Mouse (Mus musculus) embryonic facial prominence, embryonic 15.5 days (tissue): ENCODE results near the gene Itpkb. TPM values are rescaled to one million over a fixed set of nuclear protein-coding genes. Genes with fewer than 3 reads are reported as not detected.

Experiments used
- ATAC-seq: fragments of 200-750 bp; cut with Nextera tagmentation; 2 replicates; pipeline ENCODE4 v1.8.0; 2017; ENCODE audit warnings: low read depth, moderate TSS enrichment; ENCODE audit not compliant: insufficient number of reproducible peaks, low FRiP score, low TSS enrichment
- H3K27ac ChIP-seq: fragments of 300-500 bp; sonication (generic); replicated peaks from 2 replicates; pipeline ENCODE4 v1.5.1; 2015; ENCODE audit warnings: mild to moderate bottlenecking, inconsistent platforms
- H3K27me3 ChIP-seq: fragments of 300-500 bp; sonication (generic); 2 replicates; pipeline ENCODE4 v1.6.1; 2015; ENCODE audit warnings: inconsistent platforms
- H3K36me3 ChIP-seq: fragments of 300-500 bp; sonication (generic); 2 replicates; pipeline ENCODE4 v1.6.1; 2015; ENCODE audit warnings: mild to moderate bottlenecking, inconsistent platforms
- H3K4me1 ChIP-seq: fragments of 300-500 bp; sonication (generic); 2 replicates; pipeline ENCODE4 v1.6.1; 2015; ENCODE audit warnings: inconsistent platforms
- H3K4me2 ChIP-seq: fragments of 300-500 bp; sonication (generic); replicated peaks from 2 replicates; pipeline ENCODE4 v1.6.1; 2015; ENCODE audit warnings: mild to moderate bottlenecking, inconsistent platforms
- H3K4me3 ChIP-seq: fragments of 300-500 bp; sonication (generic); replicated peaks from 2 replicates; pipeline ENCODE4 v1.5.1; 2015; ENCODE audit warnings: mild to moderate bottlenecking, inconsistent platforms
- H3K9ac ChIP-seq: fragments of 300-500 bp; sonication (generic); 2 replicates; pipeline ENCODE4 v1.6.1; 2015; ENCODE audit warnings: inconsistent platforms
- H3K9me3 ChIP-seq: fragments of 300-500 bp; sonication (generic); replicated peaks from 2 replicates; pipeline ENCODE4 v1.6.1; 2016; ENCODE audit warnings: inconsistent platforms
- WGBS: fragments of 180-500 bp; shearing (Covaris S2); methylation state at CpG from one replicate; pipeline ENCODE4 v1.1.7; 2015; 5-methylcytosine and 5-hydroxymethylcytosine counted together
- polyA plus RNA-seq: library from polyadenylated mRNA; unstranded; fragments of >200 nt; fragmentation: Nextera tagmentation; extraction: Ambion mirVana; gene quantifications from 2 replicates; pipeline ENCODE4 v1.2.1, GENCODE M21; 2015

Gene Itpkb
- polyA plus RNA-seq, 1 experiment from 2014 or later, result 13.5 TPM

GRCm38 (mm10) chr1:180363317-180363716, 33.0 kb downstream of the Itpkb start:
- no peak overlapping the region for H3K9ac ChIP-seq
- H3K4me3 ChIP-seq, result no peak overlapping the region
- no peak for ATAC-seq
- no peaks in the 10 kb centered on the region for H3K36me3 ChIP-seq
- H3K27ac ChIP-seq, result no peak overlapping the region
- WGBS, result 74% methylated on average over 3 of the region's 3 CpGs
- peaks cover 47% of the 10 kb centered on the region for H3K4me1 ChIP-seq
- no peak overlapping the region for H3K4me2 ChIP-seq
- H3K9me3 ChIP-seq, result no peaks in the 10 kb centered on the region
- no peaks in the 10 kb centered on the region for H3K27me3 ChIP-seq

GRCm38 (mm10) chr1:180364005-180364404, 33.7 kb downstream of the Itpkb start:
- Histone ChIP-seq H3K27ac (no peak overlapping the region), H3K9ac (no peak overlapping the region), H3K36me3 (no peaks in the 10 kb centered on the region), H3K27me3 (no peaks in the 10 kb centered on the region), H3K4me3 (no peak overlapping the region), H3K4me2 (no peak overlapping the region), H3K9me3 (no peaks in the 10 kb centered on the region), H3K4me1 (peaks cover 48% of the 10 kb centered on the region)
- no peak for ATAC-seq
- 80% methylated on average over 17 of the region's 17 CpGs for WGBS

GRCm38 (mm10) chr1:180364720-180365119, 34.4 kb downstream of the Itpkb start:
- H3K36me3 ChIP-seq, result no peaks in the 10 kb centered on the region
- 26% methylated on average over 2 of the region's 2 CpGs for WGBS
- ATAC-seq, result no peak
- no peak overlapping the region for H3K9ac ChIP-seq
- no peaks in the 10 kb centered on the region for H3K9me3 ChIP-seq
- peak overlapping the region; percentile 65 for H3K4me2 ChIP-seq
- H3K4me3 ChIP-seq, result peak overlapping the region; percentile 48
- no peaks in the 10 kb centered on the region for H3K27me3 ChIP-seq
- peaks cover 44% of the 10 kb centered on the region for H3K4me1 ChIP-seq
- H3K27ac ChIP-seq, result peak overlapping the region; percentile 91; the same call in 1 of the 2 replicates

GRCm38 (mm10) chr1:180365180-180365810, 35.0 kb downstream of the Itpkb start:
- H3K27me3 ChIP-seq, result no peaks in the 10 kb centered on the region
- ATAC-seq, result peak; percentile 93
- peak overlapping the region; percentile 48 for H3K4me3 ChIP-seq
- H3K4me2 ChIP-seq, result peak overlapping the region; percentile 65
- H3K4me1 ChIP-seq, result peaks cover 44% of the 10 kb centered on the region
- H3K9me3 ChIP-seq, result no peaks in the 10 kb centered on the region
- WGBS, result 1% methylated on average over 29 of the region's 29 CpGs
- H3K9ac ChIP-seq, result peak overlapping the region; percentile 28; the same call in 1 of the 2 replicates
- H3K27ac ChIP-seq, result peak overlapping the region; percentile 91
- no peaks in the 10 kb centered on the region for H3K36me3 ChIP-seq

GRCm38 (mm10) chr1:180365983-180366811, 35.9 kb downstream of the Itpkb start:
- H3K4me1 ChIP-seq, result peaks cover 44% of the 10 kb centered on the region
- H3K4me3 ChIP-seq, result peak overlapping the region; percentile 48
- H3K27ac ChIP-seq, result peak overlapping the region; percentile 91

GRCm38 (mm10) chr1:180367045-180367619, 36.8 kb downstream of the Itpkb start:
- peaks cover 44% of the 10 kb centered on the region for H3K4me1 ChIP-seq
- H3K4me3 ChIP-seq, result no peak overlapping the region
- H3K36me3 ChIP-seq, result no peaks in the 10 kb centered on the region
- H3K27me3 ChIP-seq, result no peaks in the 10 kb centered on the region
- H3K9me3 ChIP-seq, result no peaks in the 10 kb centered on the region
- 80% methylated on average over 3 of the region's 3 CpGs for WGBS
- no peak overlapping the region for H3K9ac ChIP-seq
- ATAC-seq, result no peak
- 0 out of 2 replicates have a peak overlapping the region, but pooled peaks have one; percentile 3 for H3K27ac ChIP-seq
- no peak overlapping the region for H3K4me2 ChIP-seq

More at GRCm38 (mm10) chr1:180365983-180366811, 35.9 kb downstream of the Itpkb start:
- no peaks in the 10 kb centered on the region for H3K9me3 ChIP-seq
- peak overlapping the region; percentile 65; the same call in 1 of the 2 replicates for H3K4me2 ChIP-seq
- no peaks in the 10 kb centered on the region for H3K27me3 ChIP-seq
- no peaks in the 10 kb centered on the region for H3K36me3 ChIP-seq
- ATAC-seq, result no peak
- WGBS, result 72% methylated on average over 18 of the region's 18 CpGs
- H3K9ac ChIP-seq, result no peak overlapping the region

GRCm38 (mm10) chr1:180367626-180368025, 37.3 kb downstream of the Itpkb start:
- Histone ChIP-seq H3K9ac (no peak overlapping the region), H3K9me3 (no peaks in the 10 kb centered on the region), H3K4me2 (no peak overlapping the region), H3K4me1 (peaks cover 39% of the 10 kb centered on the region), H3K27me3 (no peaks in the 10 kb centered on the region), H3K36me3 (no peaks in the 10 kb centered on the region), H3K4me3 (no peak overlapping the region), H3K27ac (no peak overlapping the region)
- no peak for ATAC-seq
- 48% methylated on average over 3 of the region's 3 CpGs for WGBS

GRCm38 (mm10) chr1:180368112-180368511, 37.8 kb downstream of the Itpkb start:
- H3K9ac ChIP-seq, result no peak overlapping the region
- H3K36me3 ChIP-seq, result no peaks in the 10 kb centered on the region
- no peak overlapping the region for H3K4me3 ChIP-seq
- WGBS, result 90% methylated on average over 7 of the region's 7 CpGs
- no peak overlapping the region for H3K27ac ChIP-seq
- ATAC-seq, result no peak
- H3K4me1 ChIP-seq, result peaks cover 39% of the 10 kb centered on the region
- no peaks in the 10 kb centered on the region for H3K9me3 ChIP-seq
- H3K4me2 ChIP-seq, result no peak overlapping the region
- no peaks in the 10 kb centered on the region for H3K27me3 ChIP-seq

- Histone ChIP-seq H3K27ac (no peak overlapping the region), H3K4me1 (peaks cover 41% of the 10 kb centered on the region)
- 57% methylated on average over 9 of the region's 9 CpGs for WGBS
Measured at GRCm38 (mm10) chr1:180368646-180369045, 38.4 kb downstream of the Itpkb start.

GRCm38 (mm10) chr1:180370858-180371652, 40.8 kb downstream of the Itpkb start:
- no peak overlapping the region for H3K4me2 ChIP-seq
- H3K9me3 ChIP-seq, result no peaks in the 10 kb centered on the region
- no peak for ATAC-seq
- no peak overlapping the region for H3K4me3 ChIP-seq
- H3K9ac ChIP-seq, result no peak overlapping the region
- WGBS, result 73% methylated on average over 10 of the region's 10 CpGs
- H3K27me3 ChIP-seq, result no peaks in the 10 kb centered on the region
- H3K27ac ChIP-seq, result no peak overlapping the region
- peaks cover 36% of the 10 kb centered on the region for H3K4me1 ChIP-seq
- no peaks in the 10 kb centered on the region for H3K36me3 ChIP-seq

More at GRCm38 (mm10) chr1:180368646-180369045, 38.4 kb downstream of the Itpkb start:
- Histone ChIP-seq H3K4me2 (no peak overlapping the region), H3K36me3 (no peaks in the 10 kb centered on the region), H3K9me3 (no peaks in the 10 kb centered on the region), H3K4me3 (no peak overlapping the region), H3K27me3 (no peaks in the 10 kb centered on the region), H3K9ac (no peak overlapping the region)
- ATAC-seq, result no peak
